Mouse (Mus musculus) embryonic fibroblast, embryonic 13.5 days (primary cell): ENCODE measurements at regions not wholly inside any gene's neighbourhood (a gene's known extent, or its start where the extent isn't known, plus 50 kb on each side); places are given as distances from the start of the nearest gene placed in this dataset.

Experiments
- CTCF ChIP-seq: IDR thresholded peaks from 2 replicates; pipeline ENCODE4 v1.5.1; 2011; ENCODE audit warnings: mild to moderate bottlenecking, control low read depth, low read length, moderate library complexity, borderline replicate concordance; ENCODE audit not compliant: insufficient read depth
- POLR2A ChIP-seq: IDR thresholded peaks from 2 replicates; pipeline ENCODE4 v1.6.1; 2011; ENCODE audit warnings: low read depth, mild to moderate bottlenecking, control low read depth, low read length, moderate library complexity

GRCm38 (mm10) chr17:82829415-82829814 lies 385.7 kb upstream of the Pkdcc start:
- no peak for TF ChIP-seq CTCF
- TF ChIP-seq POLR2A: no peak
